Mouse (Mus musculus) erythroblast, adult 5-6 weeks (primary cell): Measurements from ENCODE around the gene Pkd1l3. TPM values are rescaled to one million over a fixed set of nuclear protein-coding genes. Genes with fewer than 3 reads are reported as not detected.

ENCODE experiments used
- ATAC-seq: replicated peaks from 2 replicates; pipeline ENCODE4 v1.8.0; 2016; ENCODE audit warnings: moderate number of reproducible peaks, mild to moderate bottlenecking, moderate TSS enrichment, inconsistent platforms; ENCODE audit not compliant: poor library complexity, low FRiP score, severe bottlenecking
- total RNA-seq, 2 experiments: library from RNA; stranded (forward) in 1 of 2; stranded (reverse) in 1 of 2; fragments of 150-400 nt in 1 of 2; fragments of 200-764, 138-1000 nt in 1 of 2; gene quantifications; 2 replicates each; pipeline versions ENCODE4 v1.2.3 to v1.2.4; 2015 to 2017; ENCODE audit warnings: low replicate concordance in 2 of 2

The Pkd1l3 gene
- total RNA-seq, 2 experiments from 2014 or later = 0.38 TPM; not detected in 1

- ATAC-seq = peak; percentile 93
Measured at GRCm38 (mm10) chr8:109693146-109693900, 79.0 kb downstream of the Pkd1l3 start, which contains the start of gene Ist1. Ist1 (minus strand) TSS chr8:109693260.

GRCm38 (mm10) chr8:109694154-109694553 is 79.8 kb downstream of the Pkd1l3 start:
- ATAC-seq = no peak

GRCm38 (mm10) chr8:109697754-109698153 is 83.4 kb downstream of the Pkd1l3 start:
- no peak for ATAC-seq

GRCm38 (mm10) chr8:109698477-109698876 is 84.2 kb downstream of the Pkd1l3 start:
- no peak for ATAC-seq

- peak; percentile 53 for ATAC-seq
Measured at GRCm38 (mm10) chr8:109704565-109705319, 90.4 kb downstream of the Pkd1l3 start.

GRCm38 (mm10) chr8:109705320-109706075 is 91.2 kb downstream of the Pkd1l3 start, which contains the start of gene Zfp821:
Zfp821 (plus strand) TSS chr8:109705546.
- peak; percentile 88 for ATAC-seq

GRCm38 (mm10) chr8:109706076-109706873 is 92.0 kb downstream of the Pkd1l3 start:
- peak; percentile 2; the same call in 1 of the 2 replicates for ATAC-seq

GRCm38 (mm10) chr8:109706874-109707237 is 92.5 kb downstream of the Pkd1l3 start:
- ATAC-seq = peak; percentile 85

- ATAC-seq = no peak
Measured at GRCm38 (mm10) chr8:109707921-109708320, 93.6 kb downstream of the Pkd1l3 start.

GRCm38 (mm10) chr8:109712521-109712920 is 98.2 kb downstream of the Pkd1l3 start:
- ATAC-seq = no peak

- no peak for ATAC-seq
Measured at GRCm38 (mm10) chr8:109714961-109715360, 100.6 kb downstream of the Pkd1l3 start.

Other genes with a start within 250 kb of the Pkd1l3 start
- gene Pmfbp1, start 120.5 kb upstream of the Pkd1l3 start, total RNA-seq (2015; ENCODE audit: low replicate concordance) = not detected in 2 replicates
- not detected in 2 replicates for gene Pmfbp1, start 120.5 kb upstream of the Pkd1l3 start, total RNA-seq (2017; ENCODE audit: low replicate concordance)
- gene Dhx38, start 48.7 kb upstream of the Pkd1l3 start, total RNA-seq (2015; ENCODE audit: low replicate concordance) = 6.1 and 6.3 TPM in 2 replicates
- gene Dhx38, start 48.7 kb upstream of the Pkd1l3 start, total RNA-seq (2017; ENCODE audit: low replicate concordance) = 18.2 and 26.5 TPM in 2 replicates
- gene Txnl4b, start 48.6 kb upstream of the Pkd1l3 start, total RNA-seq (2015; ENCODE audit: low replicate concordance) = 1.9 and 3.6 TPM in 2 replicates
- 3.8 and 4.3 TPM in 2 replicates for gene Txnl4b, start 48.6 kb upstream of the Pkd1l3 start, total RNA-seq (2017; ENCODE audit: low replicate concordance)
- 99.9 and 127 TPM in 2 replicates for gene Hp, start 35.3 kb upstream of the Pkd1l3 start, total RNA-seq (2015; ENCODE audit: low replicate concordance)
- gene Hp, start 35.3 kb upstream of the Pkd1l3 start, total RNA-seq (2017; ENCODE audit: low replicate concordance) = 102 and 125 TPM in 2 replicates
- gene Dhodh, start 5.8 kb upstream of the Pkd1l3 start, total RNA-seq (2015; ENCODE audit: low replicate concordance) = 0.77 and 4.8 TPM in 2 replicates
- gene Dhodh, start 5.8 kb upstream of the Pkd1l3 start, total RNA-seq (2017; ENCODE audit: low replicate concordance) = 4.0 and 4.3 TPM in 2 replicates
- 34.6 and 41.8 TPM in 2 replicates for gene Ist1, start 78.7 kb downstream of the Pkd1l3 start, total RNA-seq (2015; ENCODE audit: low replicate concordance)
- 38.2 and 45.8 TPM in 2 replicates for gene Ist1, start 78.7 kb downstream of the Pkd1l3 start, total RNA-seq (2017; ENCODE audit: low replicate concordance)
- 1.7 and 5.9 TPM in 2 replicates for gene Zfp821, start 91.0 kb downstream of the Pkd1l3 start, total RNA-seq (2015; ENCODE audit: low replicate concordance)
- 9.6 and 12.0 TPM in 2 replicates for gene Zfp821, start 91.0 kb downstream of the Pkd1l3 start, total RNA-seq (2017; ENCODE audit: low replicate concordance)
- gene Atxn1l, start 123.2 kb downstream of the Pkd1l3 start, total RNA-seq (2015; ENCODE audit: low replicate concordance) = 1.3 and 5.6 TPM in 2 replicates
- 3.5 and 4.3 TPM in 2 replicates for gene Atxn1l, start 123.2 kb downstream of the Pkd1l3 start, total RNA-seq (2017; ENCODE audit: low replicate concordance)
- 35.7 and 85.7 TPM in 2 replicates for gene Ap1g1, start 164.0 kb downstream of the Pkd1l3 start, total RNA-seq (2015; ENCODE audit: low replicate concordance)
- gene Ap1g1, start 164.0 kb downstream of the Pkd1l3 start, total RNA-seq (2017; ENCODE audit: low replicate concordance) = 26.2 and 55.2 TPM in 2 replicates